Mouse (Mus musculus) liver, adult 10 weeks (tissue): Measurements from ENCODE around the gene 6030458C11Rik. TPM values are rescaled to one million over a fixed set of nuclear protein-coding genes. Genes with fewer than 3 reads are reported as not detected.

Source experiments
- polyA plus RNA-seq: library from polyadenylated mRNA; stranded (reverse); fragments of 350-450 nt; fragmentation: Illumina TruSeq; extraction: RNeasy Lipid Tissue Mini Kit (QIAGEN cat#74804); gene quantifications from one replicate; pipeline ENCODE4 v1.2.3, GENCODE M21; 2014; ENCODE audit warnings: low read depth, low replicate concordance

6030458C11Rik gene
- polyA plus RNA-seq, result 12.7 TPM

DNA sequence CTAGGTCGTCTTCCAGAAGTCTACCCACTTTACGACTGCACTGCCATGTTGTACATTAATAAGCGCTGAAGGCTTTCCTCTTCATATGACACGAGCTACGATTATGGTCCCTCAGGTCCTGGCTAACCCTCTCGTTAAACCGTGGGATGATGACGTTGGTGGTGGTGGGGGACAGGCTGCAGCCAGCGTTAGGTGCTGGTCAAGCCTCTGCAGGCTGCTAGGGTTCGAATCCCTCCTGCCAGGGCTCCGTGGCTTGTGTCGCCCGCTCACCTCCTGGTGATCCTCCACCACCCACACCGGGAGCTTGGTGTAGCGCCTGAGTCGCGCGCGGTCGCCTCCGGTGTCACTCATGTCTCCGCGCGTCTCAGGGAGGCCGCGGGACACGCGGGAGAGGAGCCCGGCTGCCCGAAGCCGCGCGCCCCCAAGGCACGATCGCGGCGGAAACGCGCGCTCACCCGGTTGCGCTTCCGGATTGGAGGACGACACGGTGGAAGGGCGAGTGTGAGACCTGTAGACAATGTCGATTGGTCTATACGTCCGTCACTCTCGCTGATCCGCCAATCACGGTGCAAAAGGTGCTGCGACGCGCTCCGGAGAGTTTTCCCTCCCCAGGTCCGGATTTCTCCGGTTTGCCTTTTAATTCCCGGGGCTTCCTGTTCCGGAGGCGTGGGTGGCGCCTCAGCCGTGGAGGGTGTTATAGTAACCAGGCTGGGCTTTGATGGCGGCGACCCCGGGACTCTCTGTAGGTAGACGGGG is at the start of gene 6030458C11Rik, which contains the start of gene Drosha:
Gene 6030458C11Rik (minus strand): TSS at position 453 of the 756 bp plus-strand sequence.
Gene Drosha (plus strand): TSS at position 619 of the 756 bp plus-strand sequence.

Other genes starting within 250 kb of the 6030458C11Rik start
- gene Pdzd2, start 84.7 kb downstream of the 6030458C11Rik start, polyA plus RNA-seq, result 0.19 TPM
- gene Drosha, start 166 bp upstream of the 6030458C11Rik start, polyA plus RNA-seq, result 3.8 TPM